Mouse (Mus musculus): ENCODE data around the gene A530032D15Rik. TPM values are rescaled to one million over a fixed set of nuclear protein-coding genes. Genes with fewer than 3 reads are reported as not detected.
A peak's percentile ranks its signal among the peaks of the same experiment; 100 is the strongest.
"Not testable (repeated sequence)": the region's sequence is repeated elsewhere in the genome, so short reads cannot be mapped to it uniquely, and the experiment has no call there.

The A530032D15Rik gene
- not detected in 2 replicates for polyA plus RNA-seq (2016; fragmentation: Nextera tagmentation; extraction: Ambion mirVana)

DNA sequence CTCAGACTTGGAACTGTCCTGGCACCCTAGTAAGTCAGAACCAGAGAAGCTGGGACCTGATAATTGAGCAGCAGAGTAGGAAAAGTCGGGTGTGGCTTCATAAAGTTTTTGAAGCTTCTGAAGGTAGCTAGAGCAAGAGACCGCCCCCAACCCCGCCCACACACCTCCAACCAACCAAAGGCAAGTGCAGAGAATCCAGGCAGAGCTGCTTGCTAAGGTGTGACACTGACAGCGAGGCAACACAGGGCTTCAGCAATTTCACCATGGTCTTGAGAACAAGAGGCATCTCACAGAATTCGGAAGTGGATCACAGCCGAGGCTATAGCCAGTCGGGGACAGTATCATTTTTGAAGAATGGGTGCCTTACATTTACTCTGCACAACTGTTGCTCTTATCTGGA, at the start of gene A530032D15Rik:
Gene A530032D15Rik (minus strand): TSS at position 101 of the 400 bp plus-strand sequence.
- WGBS: no CpG with 5 or more reads among the region's 7 CpGs
- not testable (repeated sequence) for H3K27me3 ChIP-seq (ENCODE audit: low read depth, poor library complexity, severe bottlenecking); H3K27ac ChIP-seq; H3K4me3 ChIP-seq; DNase-seq (ENCODE audit: low spot score); H3K36me3 ChIP-seq; H3K4me1 ChIP-seq; H3K9me3 ChIP-seq (replicated peaks)

DNA sequence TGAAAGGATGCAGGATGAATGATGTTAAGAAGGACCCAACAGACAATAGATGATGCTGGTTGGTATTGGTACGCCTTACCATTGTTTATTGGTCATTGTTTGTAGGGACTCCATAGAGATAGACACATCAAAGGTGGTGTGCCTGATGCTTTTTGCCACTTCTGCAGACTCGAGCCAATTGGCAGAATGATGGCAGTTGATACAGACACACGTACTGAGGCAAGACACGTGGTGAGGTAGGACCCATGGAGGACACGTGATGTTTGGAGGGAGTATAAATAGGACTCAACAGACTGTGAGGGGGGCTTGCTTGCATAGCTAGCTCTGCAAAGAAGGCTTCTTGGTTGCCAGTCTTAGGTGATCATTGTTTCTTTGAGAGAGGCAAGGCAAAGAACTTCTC, 45.5 kb upstream of the A530032D15Rik start:
- H3K27ac ChIP-seq; H3K4me3 ChIP-seq; H3K36me3 ChIP-seq; H3K4me1 ChIP-seq; H3K27me3 ChIP-seq (ENCODE audit: low read depth, poor library complexity, severe bottlenecking); H3K9me3 ChIP-seq (replicated peaks); DNase-seq (ENCODE audit: low spot score): not testable (repeated sequence)
- WGBS: 86% methylated on average over 4 of the region's 5 CpGs

DNA sequence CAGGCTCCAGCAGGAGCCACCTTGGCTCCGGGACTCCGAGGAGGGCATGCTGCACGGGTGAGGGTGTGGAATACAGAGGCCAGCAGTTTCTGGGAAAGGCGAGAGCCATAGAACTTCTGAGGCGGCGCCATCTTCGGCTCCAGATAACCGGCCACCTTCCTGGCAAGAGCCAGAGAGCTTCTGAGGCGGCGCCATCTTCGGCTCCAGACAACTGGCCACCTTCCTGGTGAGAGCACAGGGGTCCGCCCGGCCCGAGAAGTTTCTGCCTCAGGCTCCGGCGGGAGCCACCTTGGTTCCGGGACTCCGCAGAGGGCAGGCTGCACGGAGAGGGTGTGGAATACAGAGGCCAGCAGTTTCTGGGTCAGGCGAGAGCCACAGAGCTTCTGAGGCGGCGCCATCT, 24.0 kb upstream of the A530032D15Rik start:
- H3K4me1 ChIP-seq; H3K4me3 ChIP-seq; H3K27ac ChIP-seq; DNase-seq (ENCODE audit: low spot score); H3K27me3 ChIP-seq (ENCODE audit: low read depth, poor library complexity, severe bottlenecking); H3K9me3 ChIP-seq (replicated peaks); H3K36me3 ChIP-seq: not testable (repeated sequence)
- WGBS: 91% methylated on average over 22 of the region's 22 CpGs

DNA sequence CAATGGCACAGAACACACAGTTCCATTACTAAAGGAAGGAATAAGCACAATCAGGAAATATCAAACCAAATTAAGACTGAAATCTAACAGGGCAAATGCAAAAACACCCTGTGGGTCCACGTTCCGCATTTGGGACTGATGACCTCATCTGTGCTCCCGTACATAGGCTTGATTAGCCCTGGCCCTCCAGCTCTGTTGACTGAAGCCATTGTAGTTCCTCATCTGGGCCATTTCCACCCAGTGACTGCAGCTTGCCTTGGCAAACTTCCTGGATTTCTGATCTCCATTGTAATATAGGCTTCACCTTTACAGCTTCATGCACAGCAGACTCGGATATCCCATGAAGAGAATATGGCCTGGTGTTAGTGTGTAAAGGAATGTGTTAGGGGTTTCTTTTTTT, 12.2 kb upstream of the A530032D15Rik start:
- not testable (repeated sequence) for H3K36me3 ChIP-seq; DNase-seq (ENCODE audit: low spot score); H3K4me3 ChIP-seq; H3K27me3 ChIP-seq (ENCODE audit: low read depth, poor library complexity, severe bottlenecking); H3K9me3 ChIP-seq (replicated peaks); H3K27ac ChIP-seq; H3K4me1 ChIP-seq
- WGBS: 91% methylated on average over 4 of the region's 4 CpGs

DNA sequence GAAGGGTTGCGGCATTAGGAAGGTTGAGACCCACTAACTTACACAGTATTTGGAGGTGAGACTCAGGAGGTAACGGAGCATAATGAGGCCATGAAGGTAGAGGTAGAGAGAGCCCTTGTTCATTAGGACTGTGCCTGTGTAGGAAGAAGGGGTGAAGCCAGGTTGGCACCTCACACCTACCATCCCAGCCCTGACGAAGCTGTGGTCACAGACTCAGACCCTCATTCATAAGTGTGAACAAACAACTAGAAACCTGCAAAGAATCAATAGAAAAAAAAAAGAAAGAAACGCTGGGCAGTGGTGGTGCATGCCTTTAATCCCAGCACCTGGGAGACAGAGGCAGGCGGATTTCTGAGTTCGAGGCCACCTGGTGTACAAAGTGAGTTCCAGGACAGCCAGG, 8.7 kb upstream of the A530032D15Rik start:
- H3K4me1 ChIP-seq; H3K4me3 ChIP-seq; DNase-seq (ENCODE audit: low spot score); H3K27ac ChIP-seq; H3K36me3 ChIP-seq; H3K9me3 ChIP-seq (replicated peaks); H3K27me3 ChIP-seq (ENCODE audit: low read depth, poor library complexity, severe bottlenecking): not testable (repeated sequence)
- 80% methylated on average over 6 of the region's 6 CpGs for WGBS

DNA sequence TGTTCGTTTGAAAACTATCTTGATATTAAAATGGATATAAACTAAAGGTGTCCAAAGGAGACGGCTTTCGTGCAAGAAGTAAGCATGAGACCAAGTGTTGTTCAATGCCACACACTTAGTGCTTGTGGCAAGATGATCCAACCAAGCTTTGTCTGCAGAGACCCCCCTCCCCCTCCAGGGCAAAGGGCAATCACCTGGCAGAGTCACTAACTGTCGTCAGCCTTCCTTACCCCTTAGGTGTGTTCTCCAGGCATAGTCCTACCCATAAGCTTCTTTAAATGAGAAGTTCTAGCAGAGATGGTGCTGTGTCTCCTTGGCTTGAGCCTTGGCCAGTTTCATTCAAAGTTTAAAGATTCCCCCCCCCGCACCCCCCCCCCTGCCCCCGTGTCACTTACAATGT, 7.9 kb upstream of the A530032D15Rik start:
- not testable (repeated sequence) for DNase-seq (ENCODE audit: low spot score); H3K27ac ChIP-seq; H3K4me1 ChIP-seq

DNA sequence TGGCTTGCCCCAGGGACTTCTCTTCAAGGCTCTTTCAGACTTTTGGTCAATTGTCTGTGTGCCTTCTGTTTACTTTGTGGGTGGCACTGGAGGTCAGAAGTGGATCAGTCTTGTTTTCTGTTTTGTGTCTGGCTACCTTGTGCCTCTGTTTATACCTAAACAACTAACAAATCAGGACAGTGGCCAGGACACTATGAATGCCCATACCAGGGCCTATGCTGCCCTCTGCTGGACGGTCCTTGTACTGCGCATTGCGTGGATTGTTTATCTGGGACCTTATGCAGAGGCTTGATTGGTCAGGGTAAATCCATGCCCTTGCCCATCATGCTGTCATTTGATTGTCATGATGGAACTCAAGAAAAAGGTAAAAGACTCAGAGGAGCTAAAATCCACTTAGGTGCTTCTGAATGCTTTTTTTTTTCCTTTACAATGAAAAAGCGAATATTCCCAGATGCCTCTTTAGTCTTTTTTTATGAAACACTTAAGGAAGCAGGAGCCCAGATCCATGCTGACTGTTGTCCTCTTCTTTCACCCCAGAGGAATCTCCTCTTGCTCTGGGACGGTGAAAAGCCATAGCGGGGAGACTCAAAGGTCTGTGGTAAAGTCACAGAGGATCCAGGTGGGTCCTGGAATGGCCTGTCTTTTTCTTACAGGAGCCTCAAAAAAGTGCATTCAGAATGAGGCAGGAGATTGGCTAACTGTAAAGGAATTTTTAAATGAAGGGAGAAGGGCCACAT, 5.2 kb upstream of the A530032D15Rik start:
- not testable (repeated sequence) for H3K9me3 ChIP-seq (replicated peaks); H3K36me3 ChIP-seq; H3K4me3 ChIP-seq; DNase-seq (ENCODE audit: low spot score); H3K4me1 ChIP-seq; H3K27me3 ChIP-seq (ENCODE audit: low read depth, poor library complexity, severe bottlenecking); H3K27ac ChIP-seq
- 55% methylated on average over 6 of the region's 6 CpGs for WGBS

More for the DNA sequence above, 7.9 kb upstream of the A530032D15Rik start:
- H3K36me3 ChIP-seq; H3K4me3 ChIP-seq; H3K9me3 ChIP-seq (replicated peaks); H3K27me3 ChIP-seq (ENCODE audit: low read depth, poor library complexity, severe bottlenecking): not testable (repeated sequence)
- WGBS: 73% methylated on average over 4 of the region's 6 CpGs

DNA sequence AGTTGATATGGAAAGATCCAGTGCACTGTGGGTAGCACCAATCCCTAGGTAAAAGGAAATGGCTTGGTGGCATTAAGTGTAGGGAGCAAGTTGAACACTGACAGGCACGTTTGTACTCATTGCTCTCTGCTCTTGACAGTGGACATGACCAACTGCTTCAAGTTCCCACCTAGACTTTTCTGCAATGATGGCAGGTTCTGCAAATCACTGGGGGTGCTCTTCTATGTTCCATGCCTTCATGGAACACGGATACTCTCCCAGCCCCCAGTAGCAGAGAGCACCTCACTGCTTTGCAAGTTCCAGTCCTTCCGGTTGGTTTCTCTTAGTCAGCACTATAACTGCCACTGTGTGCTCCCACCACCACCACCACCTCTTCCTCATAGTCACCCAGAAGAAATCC, 4.4 kb upstream of the A530032D15Rik start:
- 86% methylated on average over 3 of the region's 3 CpGs for WGBS
- peak; percentile 18 for DNase-seq (ENCODE audit: low spot score)
- H3K36me3 ChIP-seq: not testable (repeated sequence)

DNA sequence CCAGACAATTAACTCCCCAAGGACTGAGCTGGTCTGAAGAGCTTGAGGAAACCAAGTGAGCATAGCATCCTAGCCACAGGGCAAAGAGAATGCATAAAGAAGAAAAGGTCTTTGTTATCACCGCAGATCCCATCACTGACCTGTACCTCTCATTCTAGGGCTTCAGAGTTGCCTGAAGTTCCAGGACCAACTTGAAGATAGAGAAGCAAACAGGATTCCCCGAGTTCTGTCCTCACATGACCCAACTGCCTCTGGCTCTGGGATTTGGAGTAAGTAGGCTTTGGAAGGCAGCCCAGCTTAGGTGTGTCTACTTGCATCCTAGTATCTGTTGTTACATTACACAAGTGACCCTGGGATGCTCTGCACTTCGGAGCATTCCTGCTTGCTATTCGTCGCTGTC, 3.2 kb upstream of the A530032D15Rik start:
- not testable (repeated sequence) for H3K4me1 ChIP-seq; H3K36me3 ChIP-seq; DNase-seq (ENCODE audit: low spot score); H3K9me3 ChIP-seq (replicated peaks); H3K27ac ChIP-seq; H3K27me3 ChIP-seq (ENCODE audit: low read depth, poor library complexity, severe bottlenecking); H3K4me3 ChIP-seq
- WGBS: 78% methylated on average over 2 of the region's 5 CpGs

More for the DNA sequence above, 4.4 kb upstream of the A530032D15Rik start:
- not testable (repeated sequence) for H3K4me3 ChIP-seq; H3K27ac ChIP-seq; H3K4me1 ChIP-seq; H3K9me3 ChIP-seq (replicated peaks); H3K27me3 ChIP-seq (ENCODE audit: low read depth, poor library complexity, severe bottlenecking)

DNA sequence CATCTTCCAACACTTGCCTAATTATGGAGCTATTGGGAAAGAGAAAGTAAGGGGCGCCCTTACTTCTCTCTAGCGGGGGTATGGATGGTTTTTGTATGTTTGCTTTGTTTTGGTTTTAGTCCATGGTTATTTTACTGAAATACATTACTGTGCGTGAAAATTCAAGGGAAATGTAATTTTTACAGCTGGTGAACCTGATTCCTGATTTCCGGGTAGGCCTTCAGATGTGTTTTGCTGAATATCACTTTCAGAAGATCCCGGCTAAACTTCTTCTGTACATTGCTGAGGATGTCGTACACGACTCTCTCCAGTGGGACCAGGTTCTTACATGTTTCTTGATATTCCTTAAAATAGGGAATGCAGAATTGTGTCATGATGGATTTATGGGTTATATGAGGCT, 2.6 kb upstream of the A530032D15Rik start:
- 90% methylated on average over 7 of the region's 7 CpGs for WGBS

DNA sequence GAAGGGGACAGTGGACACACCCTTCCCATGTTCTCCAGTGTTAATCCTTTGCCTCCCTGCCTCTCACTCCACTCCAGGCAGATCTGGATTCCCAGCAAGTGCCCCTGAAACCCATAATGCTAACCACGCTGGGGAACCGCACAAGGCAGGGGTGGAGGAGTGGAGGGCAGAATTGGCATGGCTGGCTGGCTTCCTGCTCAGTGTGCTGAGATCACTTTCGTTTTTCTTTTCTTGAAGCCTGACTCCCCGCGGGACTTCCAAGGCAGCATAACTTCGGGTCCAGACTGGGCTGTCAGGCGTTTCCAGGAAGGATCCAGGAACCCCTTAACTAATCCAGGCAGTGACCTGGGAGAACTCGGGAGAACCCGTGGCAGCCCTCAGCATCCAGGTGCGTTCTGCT, 1.9 kb upstream of the A530032D15Rik start:
- DNase-seq (ENCODE audit: low spot score): peak; percentile 27
- WGBS: 72% methylated on average over 10 of the region's 10 CpGs

More for the DNA sequence above, 2.6 kb upstream of the A530032D15Rik start:
- H3K9me3 ChIP-seq (replicated peaks); H3K36me3 ChIP-seq; H3K4me1 ChIP-seq; DNase-seq (ENCODE audit: low spot score); H3K4me3 ChIP-seq; H3K27ac ChIP-seq; H3K27me3 ChIP-seq (ENCODE audit: low read depth, poor library complexity, severe bottlenecking): not testable (repeated sequence)

DNA sequence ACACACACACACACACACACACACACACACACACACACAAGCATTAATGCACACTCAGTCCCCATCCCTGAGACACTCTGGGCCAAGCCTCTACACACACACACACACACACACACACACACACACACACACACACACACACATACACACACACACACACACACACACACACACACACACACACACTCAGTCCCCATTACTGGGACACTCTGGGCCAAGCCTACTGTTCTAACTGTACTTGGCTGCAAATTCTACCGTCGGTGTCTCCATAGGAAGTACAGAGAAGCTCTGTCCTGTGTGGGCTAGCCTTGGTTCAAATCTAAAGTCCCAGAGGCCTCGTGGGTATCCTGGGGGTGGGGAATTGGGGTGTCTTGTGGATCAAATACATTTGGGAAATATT, 1.2 kb upstream of the A530032D15Rik start:
- H3K27me3 ChIP-seq (ENCODE audit: low read depth, poor library complexity, severe bottlenecking); H3K9me3 ChIP-seq (replicated peaks); H3K4me3 ChIP-seq; H3K27ac ChIP-seq; H3K36me3 ChIP-seq; DNase-seq (ENCODE audit: low spot score); H3K4me1 ChIP-seq: not testable (repeated sequence)
- 76% methylated on average over 3 of the region's 3 CpGs for WGBS

More for the DNA sequence above, 1.9 kb upstream of the A530032D15Rik start:
- H3K27me3 ChIP-seq (ENCODE audit: low read depth, poor library complexity, severe bottlenecking); H3K36me3 ChIP-seq; H3K4me1 ChIP-seq; H3K27ac ChIP-seq; H3K9me3 ChIP-seq (replicated peaks); H3K4me3 ChIP-seq: not testable (repeated sequence)

DNA sequence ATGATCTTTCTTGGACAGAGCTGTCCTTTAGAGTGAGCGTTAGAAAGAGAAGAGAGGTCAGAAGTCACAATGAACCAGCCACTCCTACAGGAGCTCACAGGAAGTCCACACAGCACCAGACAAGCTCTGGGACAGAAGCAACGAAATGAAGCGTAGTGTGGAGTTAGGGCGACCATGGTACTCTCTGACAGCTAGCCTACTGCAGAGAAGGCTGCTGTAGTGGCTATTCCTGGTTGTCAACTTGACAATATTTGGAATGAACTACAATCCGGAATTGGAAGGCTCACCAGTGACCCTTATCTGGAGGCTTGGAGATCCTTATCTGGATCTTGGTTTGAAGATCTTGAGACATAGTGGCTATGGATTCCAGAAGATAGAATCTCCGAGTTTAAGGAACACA, 3.6 kb downstream of the A530032D15Rik start:
- DNase-seq (ENCODE audit: low spot score); H3K27ac ChIP-seq; H3K4me3 ChIP-seq; H3K36me3 ChIP-seq; H3K27me3 ChIP-seq (ENCODE audit: low read depth, poor library complexity, severe bottlenecking); H3K4me1 ChIP-seq; H3K9me3 ChIP-seq (replicated peaks): not testable (repeated sequence)
- WGBS: 72% methylated on average over 5 of the region's 6 CpGs

DNA sequence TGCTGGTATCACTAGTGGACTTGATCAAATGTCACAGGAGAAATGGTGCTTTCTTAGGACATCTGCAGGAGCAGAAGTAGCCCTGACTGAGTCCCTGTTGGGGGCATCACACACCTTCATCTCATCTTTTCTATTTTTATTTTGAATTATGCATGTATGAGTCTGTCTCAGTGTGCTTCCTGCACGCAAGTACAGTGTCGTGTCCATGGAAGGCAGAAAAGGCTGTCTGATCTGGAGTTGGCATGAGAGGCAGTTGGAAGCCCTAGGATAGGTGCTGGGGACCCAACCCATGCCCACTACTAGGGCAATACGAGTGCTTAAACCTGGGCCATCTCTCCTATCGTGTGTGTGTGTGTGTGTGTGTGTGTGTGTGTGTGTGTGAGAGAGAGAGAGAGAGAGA, 4.3 kb downstream of the A530032D15Rik start:
- not testable (repeated sequence) for H3K4me1 ChIP-seq; H3K27me3 ChIP-seq (ENCODE audit: low read depth, poor library complexity, severe bottlenecking); DNase-seq (ENCODE audit: low spot score); H3K9me3 ChIP-seq (replicated peaks); H3K4me3 ChIP-seq; H3K27ac ChIP-seq; H3K36me3 ChIP-seq
- 90% methylated on average over 4 of the region's 4 CpGs for whole genome bisulfite sequencing

Measured in limb, embryonic 10.5 days (tissue).